Mouse (Mus musculus) heart, adult 2 months (tissue): ENCODE results near the gene Pltp.

Source experiments
- CTCF ChIP-seq: fragments of 200-600 bp; IDR thresholded peaks from 2 replicates; pipeline ENCODE4 v1.8.1; 2022; ENCODE audit warnings: antibody characterized with exemption, mild to moderate bottlenecking, moderate library complexity
- EP300 ChIP-seq: fragments of 200-500 bp; IDR thresholded peaks from 2 replicates; pipeline ENCODE4 v1.6.1; 2011; ENCODE audit warnings: low read depth, low read length, control low read depth; ENCODE audit not compliant: insufficient read depth

GRCm38 (mm10) chr2:164835164-164835563 lies 22.3 kb downstream of the Pltp start:
- TF ChIP-seq EP300, result no peak
- no peak for TF ChIP-seq CTCF
